Mouse (Mus musculus): ENCODE results near the gene Gne.

The Gne gene

GRCm38 (mm10) chr4:44083945-44084344 is at the start of gene Gne:
Gene Gne (minus strand): TSS chr4:44084177.
- DNase-seq (ENCODE audit: low spot score in 2 of 2): no peak

GRCm38 (mm10) chr4:44126805-44127204 is 42.8 kb upstream of the Gne start:
- no peak for DNase-seq (ENCODE audit: low spot score in 2 of 2)

GRCm38 (mm10) chr4:44119410-44120201 is 35.6 kb upstream of the Gne start:
- no peak for DNase-seq (ENCODE audit: low spot score in 2 of 2)

GRCm38 (mm10) chr4:44115046-44115445 is 31.1 kb upstream of the Gne start:
- no peak for DNase-seq (ENCODE audit: low spot score in 2 of 2)

GRCm38 (mm10) chr4:44113393-44114138 is 29.6 kb upstream of the Gne start:
- no peak for DNase-seq (ENCODE audit: low spot score in 2 of 2)

- no peak for DNase-seq (ENCODE audit: low spot score in 2 of 2)
Measured at GRCm38 (mm10) chr4:44112741-44113140, 28.8 kb upstream of the Gne start.

GRCm38 (mm10) chr4:44110771-44111170 is 26.8 kb upstream of the Gne start:
- DNase-seq (ENCODE audit: low spot score in 2 of 2): no peak

- no peak for DNase-seq (ENCODE audit: low spot score in 2 of 2)
Measured at GRCm38 (mm10) chr4:44108297-44108696, 24.3 kb upstream of the Gne start.

GRCm38 (mm10) chr4:44107339-44107738 is 23.4 kb upstream of the Gne start:
- no peak for DNase-seq (ENCODE audit: low spot score in 2 of 2)

GRCm38 (mm10) chr4:44106297-44106821 is 22.4 kb upstream of the Gne start:
- no peak for DNase-seq (ENCODE audit: low spot score in 2 of 2)

- no peak for DNase-seq (ENCODE audit: low spot score in 2 of 2)
Measured at GRCm38 (mm10) chr4:44104195-44104917, 20.4 kb upstream of the Gne start.

GRCm38 (mm10) chr4:44103620-44104019 is 19.6 kb upstream of the Gne start:
- no peak for DNase-seq (ENCODE audit: low spot score in 2 of 2)

GRCm38 (mm10) chr4:44097576-44098335 is 13.8 kb upstream of the Gne start:
- no peak for DNase-seq (ENCODE audit: low spot score in 2 of 2)

- no peak for DNase-seq (ENCODE audit: low spot score in 2 of 2)
Measured at GRCm38 (mm10) chr4:44094475-44094874, 10.5 kb upstream of the Gne start.

GRCm38 (mm10) chr4:44092359-44092758 is 8.4 kb upstream of the Gne start:
- no peak for DNase-seq (ENCODE audit: low spot score in 2 of 2)

GRCm38 (mm10) chr4:44085566-44085965 is 1.6 kb upstream of the Gne start:
- no peak for DNase-seq (ENCODE audit: low spot score in 2 of 2)

- no peak for DNase-seq (ENCODE audit: low spot score in 2 of 2)
Measured at GRCm38 (mm10) chr4:44084602-44085325, 787 bp upstream of the Gne start.

GRCm38 (mm10) chr4:44078358-44078933 is 5.5 kb downstream of the Gne start:
- DNase-seq (ENCODE audit: low spot score in 2 of 2): no peak

GRCm38 (mm10) chr4:44074422-44074821 is 9.6 kb downstream of the Gne start:
- no peak for DNase-seq (ENCODE audit: low spot score in 2 of 2)

GRCm38 (mm10) chr4:44073799-44074198 is 10.2 kb downstream of the Gne start:
- no peak for DNase-seq (ENCODE audit: low spot score in 2 of 2)

Measured in right cerebral cortex, adult 2 months (tissue).